Mouse (Mus musculus): Measurements from ENCODE around the gene Fbxo6. TPM values are rescaled to one million over a fixed set of nuclear protein-coding genes. Genes with fewer than 3 reads are reported as not detected.

Fbxo6 gene
- polyA plus RNA-seq, 1 experiment from 2014 or later: 22.0 TPM

DNA sequence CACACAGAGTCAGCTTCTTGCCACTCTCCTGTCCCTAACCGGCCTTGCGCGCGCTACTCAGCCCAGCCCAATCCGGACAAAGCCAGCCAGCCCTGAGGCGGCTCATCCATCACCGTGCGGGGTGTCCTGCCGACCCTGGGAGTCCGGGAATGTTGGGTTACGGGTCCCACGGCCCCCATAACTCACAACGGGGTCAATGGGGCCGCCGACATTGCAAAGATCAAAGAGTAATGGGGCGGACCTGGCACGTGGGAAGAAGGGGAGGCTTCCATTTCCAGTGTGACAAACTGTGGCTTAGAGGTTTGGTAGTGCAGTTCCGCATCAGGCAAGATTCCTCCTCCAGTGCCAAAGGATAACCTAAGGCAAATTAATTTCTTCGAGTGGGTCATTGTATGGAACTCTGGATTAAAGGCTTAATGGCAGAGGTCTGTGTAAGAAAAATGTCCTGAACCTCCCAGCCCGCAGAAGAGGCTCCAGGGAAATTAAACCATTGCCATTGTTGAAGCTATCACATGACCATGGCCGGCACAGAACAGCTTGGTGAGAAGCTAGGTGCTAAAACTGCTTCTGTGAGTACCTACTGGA, 20.4 kb downstream of the Fbxo6 start:
- Histone ChIP-seq H3K4me3 (ENCODE audit: low read length) (peak overlapping the region; percentile 72), H3K4me1 (ENCODE audit: insufficient read depth, low read length) (peaks cover 7% of the 10 kb centered on the region; the same call in 1 of the 2 replicates), H3K27ac (ENCODE audit: low read length) (no peak overlapping the region), H3K4me2 (replicated peaks; ENCODE audit: low read depth, low read length) (peak overlapping the region; percentile 98), H3K9me3 (ENCODE audit: low read length) (no peaks in the 10 kb centered on the region), H3K9ac (replicated peaks; ENCODE audit: low read length) (peak overlapping the region; percentile 61), H3K36me3 (ENCODE audit: insufficient read depth, low read length) (no peaks in the 10 kb centered on the region), H3K27me3 (ENCODE audit: insufficient read depth, low read length) (peaks cover 40% of the 10 kb centered on the region)
- ATAC-seq (ENCODE audit: low FRiP score, low TSS enrichment): peak; percentile 73; the same call in 1 of the 2 replicates
- WGBS: under 1% methylated on average over 21 of the region's 21 CpGs

- peak within 1 kb of the TSS; percentile 79 for H3K9ac ChIP-seq (replicated peaks; ENCODE audit: low read length)
- ATAC-seq (ENCODE audit: low FRiP score, low TSS enrichment): peak; percentile 94
- peak within 1 kb of the TSS; percentile 43 for H3K27ac ChIP-seq (ENCODE audit: low read length)
- peak within 1 kb of the TSS; percentile 72 for H3K4me3 ChIP-seq (ENCODE audit: low read length)
- H3K36me3 ChIP-seq (ENCODE audit: insufficient read depth, low read length): no peaks in the 10 kb centered on the region
- peak within 1 kb of the TSS; percentile 98 for H3K4me2 ChIP-seq (replicated peaks; ENCODE audit: low read depth, low read length)
- peaks cover 40% of the 10 kb centered on the region for H3K27me3 ChIP-seq (ENCODE audit: insufficient read depth, low read length)
- under 1% methylated on average over 45 of the region's 87 CpGs for WGBS
- H3K9me3 ChIP-seq (ENCODE audit: low read length): no peaks in the 10 kb centered on the region
- H3K4me1 ChIP-seq (ENCODE audit: insufficient read depth, low read length): peaks cover 7% of the 10 kb centered on the region; the same call in 1 of the 2 replicates
Measured at GRCm38 (mm10) chr4:148130561-148131413, 21.2 kb downstream of the Fbxo6 start, which contains the start of gene Draxin. Gene Draxin (minus strand): TSS chr4:148130698.

GRCm38 (mm10) chr4:148130133-148130532, 21.8 kb downstream of the Fbxo6 start, which contains the start of gene Mad2l2:
Gene Mad2l2 (plus strand): TSS chr4:148130384.
- ATAC-seq (ENCODE audit: low FRiP score, low TSS enrichment): no peak
- H3K27ac ChIP-seq (ENCODE audit: low read length): peak within 1 kb of the TSS; percentile 43
- H3K27me3 ChIP-seq (ENCODE audit: insufficient read depth, low read length): peaks cover 40% of the 10 kb centered on the region
- no peaks in the 10 kb centered on the region for H3K9me3 ChIP-seq (ENCODE audit: low read length)
- WGBS: under 1% methylated on average over 18 of the region's 18 CpGs
- peak within 1 kb of the TSS; percentile 72 for H3K4me3 ChIP-seq (ENCODE audit: low read length)
- peak within 1 kb of the TSS; percentile 98 for H3K4me2 ChIP-seq (replicated peaks; ENCODE audit: low read depth, low read length)
- H3K4me1 ChIP-seq (ENCODE audit: insufficient read depth, low read length): peaks cover 7% of the 10 kb centered on the region; the same call in 1 of the 2 replicates
- H3K9ac ChIP-seq (replicated peaks; ENCODE audit: low read length): peak within 1 kb of the TSS; percentile 79
- no peaks in the 10 kb centered on the region for H3K36me3 ChIP-seq (ENCODE audit: insufficient read depth, low read length)

DNA sequence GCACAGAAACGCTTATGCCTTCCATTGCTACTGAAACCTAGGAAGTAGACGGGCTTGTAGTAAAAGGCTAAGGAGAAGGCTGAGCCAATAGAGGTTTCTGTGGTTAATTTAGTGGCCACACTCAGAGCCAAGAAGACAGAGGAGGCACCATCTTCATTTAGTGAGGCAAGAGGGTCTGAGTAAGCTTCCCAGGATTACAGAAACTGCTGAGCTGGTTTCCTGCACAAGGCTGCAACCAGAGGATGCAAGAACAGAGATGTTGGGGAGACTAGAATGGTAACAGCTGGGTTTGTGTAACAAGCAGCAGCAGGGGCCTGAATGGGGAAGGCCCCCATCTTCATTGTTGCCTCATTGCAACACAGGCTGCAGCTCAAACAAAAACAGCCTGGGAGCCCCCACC, 23.3 kb downstream of the Fbxo6 start:
- Histone ChIP-seq H3K27ac (ENCODE audit: low read length) (no peak overlapping the region), H3K9ac (replicated peaks; ENCODE audit: low read length) (no peak overlapping the region), H3K9me3 (ENCODE audit: low read length) (no peaks in the 10 kb centered on the region), H3K36me3 (ENCODE audit: insufficient read depth, low read length) (no peaks in the 10 kb centered on the region), H3K4me1 (ENCODE audit: insufficient read depth, low read length) (peaks cover 7% of the 10 kb centered on the region; the same call in 1 of the 2 replicates), H3K27me3 (ENCODE audit: insufficient read depth, low read length) (peaks cover 40% of the 10 kb centered on the region), H3K4me2 (replicated peaks; ENCODE audit: low read depth, low read length) (no peak overlapping the region), H3K4me3 (ENCODE audit: low read length) (no peak overlapping the region)
- WGBS: 65% methylated on average over 2 of the region's 2 CpGs
- no peak for ATAC-seq (ENCODE audit: low FRiP score, low TSS enrichment)

DNA sequence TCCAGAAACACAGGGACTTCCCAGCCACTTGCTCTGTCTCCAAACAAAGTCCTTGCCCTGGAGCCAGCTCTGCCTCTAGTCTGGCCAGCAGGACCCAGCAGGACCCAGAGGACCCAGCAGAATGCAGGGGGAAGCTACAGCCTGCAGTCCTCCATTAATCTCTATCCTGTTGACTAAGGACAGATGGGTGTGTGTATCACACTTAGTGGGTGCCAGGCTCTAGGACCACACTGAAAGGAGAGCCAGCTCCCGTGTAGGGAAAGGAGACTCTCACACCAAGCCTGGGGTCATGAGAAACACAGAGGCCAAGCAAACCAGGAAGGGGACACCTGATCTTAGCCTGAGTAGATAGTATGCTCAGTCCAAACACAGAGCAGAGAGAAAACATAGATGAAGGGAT, 23.7 kb downstream of the Fbxo6 start:
- 50% methylated on average over 1 of the region's 1 CpGs for WGBS
- H3K9ac ChIP-seq (replicated peaks; ENCODE audit: low read length): no peak overlapping the region
- peaks cover 40% of the 10 kb centered on the region for H3K27me3 ChIP-seq (ENCODE audit: insufficient read depth, low read length)
- H3K9me3 ChIP-seq (ENCODE audit: low read length): no peaks in the 10 kb centered on the region
- ATAC-seq (ENCODE audit: low FRiP score, low TSS enrichment): no peak
- H3K4me1 ChIP-seq (ENCODE audit: insufficient read depth, low read length): peaks cover 7% of the 10 kb centered on the region; the same call in 1 of the 2 replicates
- no peak overlapping the region for H3K4me2 ChIP-seq (replicated peaks; ENCODE audit: low read depth, low read length)
- no peaks in the 10 kb centered on the region for H3K36me3 ChIP-seq (ENCODE audit: insufficient read depth, low read length)
- H3K4me3 ChIP-seq (ENCODE audit: low read length): no peak overlapping the region
- no peak overlapping the region for H3K27ac ChIP-seq (ENCODE audit: low read length)

DNA sequence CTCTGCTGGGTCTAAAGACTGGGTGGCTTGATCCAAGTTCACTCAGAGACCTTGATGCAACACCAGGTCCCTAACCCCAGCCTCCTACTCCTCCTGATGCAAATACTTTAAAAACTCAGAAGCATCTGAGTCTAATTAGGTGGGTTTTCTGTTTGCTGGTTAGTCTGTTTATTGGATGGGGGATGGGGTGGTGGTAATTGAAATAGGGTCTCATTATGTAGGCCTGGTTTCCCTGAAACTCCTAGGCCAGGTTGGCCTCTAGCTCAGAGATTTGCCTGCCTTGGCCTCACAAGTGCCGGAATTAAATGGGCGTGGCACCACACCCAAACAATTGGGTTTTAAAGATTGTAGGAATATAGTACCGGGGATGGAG, 29.3 kb downstream of the Fbxo6 start:
- WGBS: 66% methylated on average over 3 of the region's 3 CpGs
- no peak for ATAC-seq (ENCODE audit: low FRiP score, low TSS enrichment)

GRCm38 (mm10) chr4:148121982-148122693, 29.8 kb downstream of the Fbxo6 start:
- Histone ChIP-seq H3K36me3 (ENCODE audit: insufficient read depth, low read length) (no peaks in the 10 kb centered on the region), H3K27ac (ENCODE audit: low read length) (no peak overlapping the region), H3K27me3 (ENCODE audit: insufficient read depth, low read length) (no peaks in the 10 kb centered on the region), H3K4me2 (replicated peaks; ENCODE audit: low read depth, low read length) (no peak overlapping the region), H3K9ac (replicated peaks; ENCODE audit: low read length) (no peak overlapping the region), H3K4me1 (ENCODE audit: insufficient read depth, low read length) (0 out of 2 replicates have a peak, but pooled peaks cover 3% of the 10 kb centered on the region), H3K9me3 (ENCODE audit: low read length) (no peaks in the 10 kb centered on the region), H3K4me3 (ENCODE audit: low read length) (no peak overlapping the region)
- peak; percentile 78 for ATAC-seq (ENCODE audit: low FRiP score, low TSS enrichment)
- WGBS: 14% methylated on average over 6 of the region's 6 CpGs

More for the DNA sequence above, 29.3 kb downstream of the Fbxo6 start:
- H3K36me3 ChIP-seq (ENCODE audit: insufficient read depth, low read length): no peaks in the 10 kb centered on the region
- 0 out of 2 replicates have a peak, but pooled peaks cover 3% of the 10 kb centered on the region for H3K4me1 ChIP-seq (ENCODE audit: insufficient read depth, low read length)
- no peak overlapping the region for H3K4me2 ChIP-seq (replicated peaks; ENCODE audit: low read depth, low read length)
- H3K27me3 ChIP-seq (ENCODE audit: insufficient read depth, low read length): no peaks in the 10 kb centered on the region; the same call in 1 of the 2 replicates
- H3K9me3 ChIP-seq (ENCODE audit: low read length): no peaks in the 10 kb centered on the region
- H3K4me3 ChIP-seq (ENCODE audit: low read length): no peak overlapping the region
- H3K9ac ChIP-seq (replicated peaks; ENCODE audit: low read length): no peak overlapping the region
- H3K27ac ChIP-seq (ENCODE audit: low read length): no peak overlapping the region

- 0 out of 2 replicates have a peak, but pooled peaks cover 3% of the 10 kb centered on the region for H3K4me1 ChIP-seq (ENCODE audit: insufficient read depth, low read length)
- 87% methylated on average over 4 of the region's 4 CpGs for WGBS
Measured at GRCm38 (mm10) chr4:148121362-148121761, 30.6 kb downstream of the Fbxo6 start.

GRCm38 (mm10) chr4:148120555-148120954, 31.4 kb downstream of the Fbxo6 start:
- H3K4me1 ChIP-seq (ENCODE audit: insufficient read depth, low read length): peaks cover 5% of the 10 kb centered on the region; the same call in 1 of the 2 replicates
- no peak overlapping the region for H3K4me3 ChIP-seq (ENCODE audit: low read length)
- no peak for ATAC-seq (ENCODE audit: low FRiP score, low TSS enrichment)
- no peaks in the 10 kb centered on the region for H3K27me3 ChIP-seq (ENCODE audit: insufficient read depth, low read length)
- H3K4me2 ChIP-seq (replicated peaks; ENCODE audit: low read depth, low read length): no peak overlapping the region
- no peak overlapping the region for H3K9ac ChIP-seq (replicated peaks; ENCODE audit: low read length)
- H3K36me3 ChIP-seq (ENCODE audit: insufficient read depth, low read length): no peaks in the 10 kb centered on the region
- 70% methylated on average over 9 of the region's 9 CpGs for WGBS
- no peaks in the 10 kb centered on the region for H3K9me3 ChIP-seq (ENCODE audit: low read length)
- H3K27ac ChIP-seq (ENCODE audit: low read length): no peak overlapping the region

More at GRCm38 (mm10) chr4:148121362-148121761, 30.6 kb downstream of the Fbxo6 start:
- Histone ChIP-seq H3K27me3 (ENCODE audit: insufficient read depth, low read length) (no peaks in the 10 kb centered on the region), H3K36me3 (ENCODE audit: insufficient read depth, low read length) (no peaks in the 10 kb centered on the region), H3K9ac (replicated peaks; ENCODE audit: low read length) (no peak overlapping the region), H3K4me3 (ENCODE audit: low read length) (no peak overlapping the region), H3K9me3 (ENCODE audit: low read length) (no peaks in the 10 kb centered on the region), H3K4me2 (replicated peaks; ENCODE audit: low read depth, low read length) (no peak overlapping the region), H3K27ac (ENCODE audit: low read length) (no peak overlapping the region)
- no peak for ATAC-seq (ENCODE audit: low FRiP score, low TSS enrichment)
